Mouse (Mus musculus) 416B (cell line): ENCODE measurements around the gene Fubp3.
"Not testable (repeated sequence)": the region's sequence is repeated elsewhere in the genome, so short reads cannot be mapped to it uniquely, and the experiment has no call there.

ENCODE experiments used
- DNase-seq: peaks from one replicate; pipeline ENCODE4 v3.0.0; 2011; ENCODE audit warnings: low read depth

Gene Fubp3

DNA sequence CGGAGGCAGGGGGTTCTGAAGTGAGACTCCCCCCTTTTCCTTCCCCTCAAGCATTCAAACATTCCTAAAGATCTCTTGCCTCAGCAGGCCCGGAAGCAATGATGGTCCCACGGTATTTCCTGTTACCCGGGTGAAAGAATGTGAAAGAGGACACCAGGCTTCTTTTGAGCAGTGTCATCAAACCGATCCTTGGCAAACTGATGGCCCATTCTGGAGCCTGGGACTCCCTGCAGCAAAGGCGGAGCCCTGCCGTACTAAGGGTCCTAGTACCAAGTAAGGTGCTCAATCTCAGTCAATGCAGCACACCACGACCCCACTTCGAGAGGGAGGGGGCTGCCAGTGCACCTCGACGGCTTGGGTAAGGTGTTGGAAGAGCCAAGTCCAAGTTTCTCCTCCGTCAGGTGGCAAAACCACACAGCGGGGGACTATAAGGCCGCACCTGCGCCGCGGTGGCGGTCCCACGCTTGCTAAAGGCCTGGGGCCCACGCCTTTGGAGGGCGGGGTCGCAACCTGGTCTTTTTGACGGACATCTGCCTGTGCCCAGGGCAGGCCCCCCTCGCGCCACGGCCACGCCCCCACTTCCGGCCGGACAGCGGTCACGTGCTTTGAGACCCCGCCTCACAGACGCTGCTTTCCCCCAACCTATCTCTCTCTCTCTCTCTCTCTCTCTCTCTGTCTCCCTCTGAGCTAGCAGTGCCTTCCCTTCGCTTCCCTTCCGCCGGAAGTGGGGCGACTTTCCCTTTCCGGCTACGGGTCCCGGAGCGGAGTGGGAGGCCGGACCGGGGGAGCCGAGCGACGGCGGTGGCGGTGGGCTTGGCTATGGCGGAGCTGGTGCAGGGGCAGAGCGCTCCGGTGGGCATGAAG lies at the start of gene Fubp3:
Gene Fubp3 (plus strand): TSS at position 601 of the 864 bp plus-strand sequence.
- peak; percentile 96 for DNase-seq

- peak; percentile 60 for DNase-seq
Measured at GRCm38 (mm10) chr2:31524641-31525040, 47.8 kb upstream of the Fubp3 start.

- DNase-seq: no peak
Measured at GRCm38 (mm10) chr2:31525778-31526177, 46.7 kb upstream of the Fubp3 start.

GRCm38 (mm10) chr2:31530201-31530600 lies 42.2 kb upstream of the Fubp3 start:
- DNase-seq: no peak

GRCm38 (mm10) chr2:31537054-31537453 lies 35.4 kb upstream of the Fubp3 start:
- DNase-seq: no peak

- DNase-seq: no peak
Measured at GRCm38 (mm10) chr2:31538745-31539144, 33.7 kb upstream of the Fubp3 start.

DNA sequence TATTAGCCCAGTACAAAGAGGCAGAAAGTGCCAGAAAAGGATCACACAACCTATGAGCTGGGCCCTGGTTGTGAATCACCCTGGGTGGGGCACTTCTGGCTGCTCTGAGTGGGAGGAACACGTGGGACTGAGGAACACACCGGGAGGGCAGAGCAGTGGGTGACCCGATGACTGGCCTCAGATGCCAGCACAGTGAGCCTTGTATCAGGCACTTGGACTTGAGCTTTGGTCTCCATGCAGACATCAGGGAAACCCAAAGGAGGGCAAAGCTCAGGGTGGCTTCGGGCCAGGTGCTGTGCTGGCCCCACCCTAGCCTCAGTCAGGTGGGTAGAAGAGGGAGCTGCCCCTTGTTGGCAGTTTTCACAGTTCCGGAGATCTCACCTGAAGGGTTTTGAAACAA lies 30.9 kb upstream of the Fubp3 start:
- no peak for DNase-seq

GRCm38 (mm10) chr2:31547726-31548125 lies 24.7 kb upstream of the Fubp3 start:
- DNase-seq: no peak

GRCm38 (mm10) chr2:31550503-31550902 lies 21.9 kb upstream of the Fubp3 start:
- peak; percentile 55 for DNase-seq

GRCm38 (mm10) chr2:31551351-31551750 lies 21.1 kb upstream of the Fubp3 start:
- DNase-seq: not testable (repeated sequence)

DNA sequence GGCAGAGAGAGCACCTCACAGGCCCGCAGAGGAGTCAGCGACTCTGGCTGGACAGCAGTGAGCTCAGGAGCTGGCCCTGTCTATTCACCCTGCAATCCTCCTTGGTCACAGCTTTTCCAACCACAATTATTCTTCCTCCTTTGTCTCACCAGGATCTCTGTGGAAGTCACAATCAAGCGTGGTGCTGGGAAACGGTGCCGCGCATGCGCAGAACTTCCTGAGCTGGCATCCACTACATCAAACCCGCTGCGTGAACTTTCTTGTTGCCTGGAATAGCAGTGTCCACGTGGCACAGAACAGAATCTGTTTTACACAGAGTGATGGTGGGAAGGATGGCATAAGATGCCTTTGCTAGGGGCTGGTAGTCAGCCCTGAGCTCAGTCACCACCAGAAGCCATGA lies 20.5 kb upstream of the Fubp3 start:
- no peak for DNase-seq

- no peak for DNase-seq
Measured at GRCm38 (mm10) chr2:31554619-31555018, 17.8 kb upstream of the Fubp3 start.

GRCm38 (mm10) chr2:31572915-31573635 lies 624 bp downstream of the Fubp3 start:
- peak; percentile 19 for DNase-seq

GRCm38 (mm10) chr2:31581617-31582016 lies 9.2 kb downstream of the Fubp3 start:
- no peak for DNase-seq

- no peak for DNase-seq
Measured at GRCm38 (mm10) chr2:31591799-31592484, 19.5 kb downstream of the Fubp3 start.

GRCm38 (mm10) chr2:31607555-31607954 lies 35.1 kb downstream of the Fubp3 start:
- no peak for DNase-seq

GRCm38 (mm10) chr2:31609859-31610261 lies 37.4 kb downstream of the Fubp3 start:
- DNase-seq: peak; percentile 28

- DNase-seq: no peak
Measured at GRCm38 (mm10) chr2:31610922-31611321, 38.5 kb downstream of the Fubp3 start.

- peak; percentile 8 for DNase-seq
Measured at GRCm38 (mm10) chr2:31611400-31611799, 38.9 kb downstream of the Fubp3 start.

GRCm38 (mm10) chr2:31612627-31613026 lies 40.2 kb downstream of the Fubp3 start:
- no peak for DNase-seq

GRCm38 (mm10) chr2:31613781-31614180 lies 41.3 kb downstream of the Fubp3 start:
- no peak for DNase-seq

- no peak for DNase-seq
Measured at GRCm38 (mm10) chr2:31618484-31619161, 46.2 kb downstream of the Fubp3 start.
